Mouse (Mus musculus) spleen, adult 2 months (tissue): ENCODE results near the gene Ssxb6.
"Not testable (repeated sequence)": the region's sequence is repeated elsewhere in the genome, so short reads cannot be mapped to it uniquely, and the experiment has no call there.

Source experiments
- CTCF ChIP-seq: fragments of 200-500 bp; IDR thresholded peaks from 2 replicates; pipeline ENCODE4 v1.5.1; 2011; ENCODE audit warnings: mild to moderate bottlenecking, inconsistent platforms; ENCODE audit not compliant: insufficient read depth, insufficient read length, insufficient replicate concordance; ENCODE audit errors: extremely low read depth
- POLR2A ChIP-seq: fragments of 200-500 bp; IDR thresholded peaks from 2 replicates; pipeline ENCODE4 v1.6.1; 2011; ENCODE audit warnings: low read depth, low read length, inconsistent platforms

DNA sequence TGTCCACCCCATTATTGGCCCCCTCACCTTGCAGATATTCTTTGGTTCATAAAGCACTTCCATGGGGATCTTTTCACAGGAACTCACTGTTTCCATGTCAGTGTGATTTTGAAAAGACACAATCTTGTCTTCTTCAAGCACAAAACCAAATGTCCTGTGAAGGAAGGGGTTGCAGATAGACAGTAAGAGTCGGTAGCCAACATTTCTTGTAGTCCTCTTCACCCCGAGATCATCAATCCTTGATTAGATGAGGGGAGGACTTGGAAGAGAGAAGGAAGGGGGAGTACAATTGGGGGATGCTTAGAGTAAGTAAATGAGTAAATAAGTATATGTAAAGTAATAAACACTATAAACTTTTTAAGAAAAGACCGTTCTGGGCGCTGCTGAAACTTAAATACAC is at the start of gene Ssxb6:
- not testable (repeated sequence) for TF ChIP-seq POLR2A, CTCF
